Mouse (Mus musculus): ENCODE measurements around the gene 9130023H24Rik.

The 9130023H24Rik gene

GRCm38 (mm10) chr7:128246496-128247391 is 8.9 kb upstream of the 9130023H24Rik start, which contains the start of gene Tgfb1i1:
Gene Tgfb1i1 (plus strand): TSS chr7:128246812.
- DNase-seq (ENCODE audit: low read depth, low spot score) = no peak

- DNase-seq (ENCODE audit: low read depth, low spot score) = no peak
These were observed 7.7 kb upstream of the 9130023H24Rik start for GRCm38 (mm10) chr7:128245547-128245946.

- no peak for DNase-seq (ENCODE audit: low read depth, low spot score)
These were observed 6.7 kb upstream of the 9130023H24Rik start for GRCm38 (mm10) chr7:128244410-128245025.

GRCm38 (mm10) chr7:128243921-128244320 is 6.1 kb upstream of the 9130023H24Rik start:
- no peak for DNase-seq (ENCODE audit: low read depth, low spot score)

GRCm38 (mm10) chr7:128242331-128242730 is 4.5 kb upstream of the 9130023H24Rik start:
- no peak for DNase-seq (ENCODE audit: low read depth, low spot score)

- no peak for DNase-seq (ENCODE audit: low read depth, low spot score)
These were observed 2.4 kb upstream of the 9130023H24Rik start for GRCm38 (mm10) chr7:128240131-128240784.

- DNase-seq (ENCODE audit: low read depth, low spot score) = peak; percentile 67
These were observed 1.2 kb upstream of the 9130023H24Rik start for GRCm38 (mm10) chr7:128238991-128239390.

GRCm38 (mm10) chr7:128237593-128237926 is 271 bp downstream of the 9130023H24Rik start:
- DNase-seq (ENCODE audit: low read depth, low spot score) = no peak

GRCm38 (mm10) chr7:128236856-128237592 is 807 bp downstream of the 9130023H24Rik start, which contains the start of gene Armc5:
Gene Armc5 (plus strand): TSS chr7:128237342.
- DNase-seq (ENCODE audit: low read depth, low spot score) = peak; percentile 67

- DNase-seq (ENCODE audit: low read depth, low spot score) = no peak
These were observed 1.4 kb downstream of the 9130023H24Rik start for GRCm38 (mm10) chr7:128236426-128236825.

GRCm38 (mm10) chr7:128235481-128235880 is 2.4 kb downstream of the 9130023H24Rik start:
- DNase-seq (ENCODE audit: low read depth, low spot score) = no peak

GRCm38 (mm10) chr7:128234796-128235195 is 3.0 kb downstream of the 9130023H24Rik start:
- no peak for DNase-seq (ENCODE audit: low read depth, low spot score)

- DNase-seq (ENCODE audit: low read depth, low spot score) = no peak
These were observed 6.1 kb downstream of the 9130023H24Rik start for GRCm38 (mm10) chr7:128231741-128232140.

GRCm38 (mm10) chr7:128220936-128221335 is 16.9 kb downstream of the 9130023H24Rik start:
- DNase-seq (ENCODE audit: low read depth, low spot score) = no peak

GRCm38 (mm10) chr7:128219952-128220351 is 17.9 kb downstream of the 9130023H24Rik start:
- DNase-seq (ENCODE audit: low read depth, low spot score) = no peak

- DNase-seq (ENCODE audit: low read depth, low spot score) = no peak
These were observed 28.0 kb downstream of the 9130023H24Rik start for GRCm38 (mm10) chr7:128209826-128210225.

- DNase-seq (ENCODE audit: low read depth, low spot score) = peak; percentile 34
These were observed 29.6 kb downstream of the 9130023H24Rik start for GRCm38 (mm10) chr7:128208187-128208586.

- DNase-seq (ENCODE audit: low read depth, low spot score) = no peak
These were observed 31.7 kb downstream of the 9130023H24Rik start, which contains the start of gene Cox6a2 for GRCm38 (mm10) chr7:128206152-128206551. Gene Cox6a2 (minus strand): TSS chr7:128206387.

GRCm38 (mm10) chr7:128205695-128206094 is 32.1 kb downstream of the 9130023H24Rik start:
- no peak for DNase-seq (ENCODE audit: low read depth, low spot score)

- no peak for DNase-seq (ENCODE audit: low read depth, low spot score)
These were observed 33.7 kb downstream of the 9130023H24Rik start for GRCm38 (mm10) chr7:128204179-128204578.

GRCm38 (mm10) chr7:128203071-128203470 is 34.8 kb downstream of the 9130023H24Rik start:
- DNase-seq (ENCODE audit: low read depth, low spot score) = no peak
